Mouse (Mus musculus) stomach, postnatal 0 days (tissue): ENCODE results near the gene Tcf7. TPM values are rescaled to one million over a fixed set of nuclear protein-coding genes. Genes with fewer than 3 reads are reported as not detected.

Source experiments
- ATAC-seq: fragments of 200-750 bp; cut with Nextera tagmentation; 2 replicates; pipeline ENCODE4 v1.8.0; 2017; ENCODE audit not compliant: low FRiP score, low TSS enrichment
- DNase-seq: peaks from one replicate; pipeline ENCODE4 v3.0.0-alpha.2; 2016; ENCODE audit warnings: low spot score
- H3K27ac ChIP-seq: fragments of 300-500 bp; sonication (generic); replicated peaks from 2 replicates; pipeline ENCODE4 v1.5.1; 2014; ENCODE audit warnings: mild to moderate bottlenecking, control low read depth
- H3K27me3 ChIP-seq: fragments of 300-500 bp; sonication (generic); 2 replicates; pipeline ENCODE4 v1.6.1; 2014; ENCODE audit warnings: low read length; ENCODE audit not compliant: control insufficient read depth, insufficient read depth
- H3K36me3 ChIP-seq: fragments of 300-500 bp; sonication (generic); 2 replicates; pipeline ENCODE4 v1.6.1; 2014; ENCODE audit warnings: low read length, mixed read lengths; ENCODE audit not compliant: control insufficient read depth, insufficient read depth
- H3K4me1 ChIP-seq: fragments of 300-500 bp; sonication (generic); replicated peaks from 2 replicates; pipeline ENCODE4 v1.6.1; 2014; ENCODE audit warnings: antibody characterized with exemption; ENCODE audit not compliant: control insufficient read depth, insufficient read depth
- H3K4me2 ChIP-seq: fragments of 300-500 bp; sonication (generic); replicated peaks from 2 replicates; pipeline ENCODE4 v1.6.1; 2014; ENCODE audit warnings: low read depth, mild to moderate bottlenecking, control low read depth, moderate library complexity
- H3K4me3 ChIP-seq: fragments of 300-500 bp; sonication (generic); 2 replicates; pipeline ENCODE4 v1.5.1; 2014; ENCODE audit warnings: low read depth, low read length, control low read depth
- H3K9ac ChIP-seq: fragments of 300-500 bp; sonication (generic); 2 replicates; pipeline ENCODE4 v1.6.1; 2014; ENCODE audit warnings: mild to moderate bottlenecking, low read length, control low read depth, mixed read lengths
- H3K9me3 ChIP-seq: fragments of 300-500 bp; sonication (generic); 2 replicates; pipeline ENCODE4 v1.6.1; 2016; ENCODE audit warnings: low read length; ENCODE audit not compliant: control insufficient read depth
- CTCF ChIP-seq: IDR thresholded peaks from 2 replicates; pipeline ENCODE4 v1.5.1; 2016; ENCODE audit warnings: antibody characterized with exemption, low read depth, mild to moderate bottlenecking, moderate library complexity
- EP300 ChIP-seq: optimal IDR thresholded peaks from 2 replicates; pipeline ENCODE3; 2016; ENCODE audit warnings: antibody characterized with exemption
- WGBS: fragments of 180-500 bp; shearing (Covaris S2); extraction: QIAGEN DNeasy Blood & Tissue Kit; methylation state at CpG from one replicate; pipeline ENCODE4 v1.1.7; 2014; 5-methylcytosine and 5-hydroxymethylcytosine counted together
- polyA plus RNA-seq: library from polyadenylated mRNA; unstranded; fragments of >200 nt; fragmentation: Nextera tagmentation; extraction: Ambion mirVana; gene quantifications from 2 replicates; pipeline ENCODE4 v1.2.1, GENCODE M21; 2015

Tcf7 gene
- polyA plus RNA-seq, 1 experiment from 2014 or later = 3.6 TPM

DNA sequence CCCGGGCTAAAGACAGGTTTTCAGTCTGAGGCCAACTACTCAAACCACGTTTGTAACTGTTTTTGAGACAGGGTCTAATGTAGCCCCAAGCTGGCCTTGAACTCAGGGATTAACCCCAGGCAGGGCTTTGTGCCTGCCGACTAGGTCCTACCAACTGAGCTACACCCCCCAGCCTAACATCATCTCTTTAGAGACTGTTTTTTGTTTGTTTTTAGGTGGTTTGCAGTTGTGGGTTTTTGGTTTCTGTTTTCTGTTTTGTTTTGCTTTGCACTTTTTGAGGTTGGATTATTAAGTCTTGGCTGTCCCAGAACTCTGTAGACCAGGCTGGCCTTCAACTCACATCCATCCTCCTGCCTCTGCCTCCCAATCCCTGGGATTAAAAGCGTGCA is 8.9 kb downstream of the Tcf7 start:
- 78% methylated on average over 4 of the region's 4 CpGs for WGBS
- no peaks in the 10 kb centered on the region for H3K9me3 ChIP-seq
- 0 out of 2 replicates have a peak, but pooled peaks cover 3% of the 10 kb centered on the region for H3K4me1 ChIP-seq
- H3K4me3 ChIP-seq = no peak overlapping the region
- H3K36me3 ChIP-seq = no peaks in the 10 kb centered on the region
- H3K27me3 ChIP-seq = no peaks in the 10 kb centered on the region
- no peak for DNase-seq
- no peak overlapping the region for H3K27ac ChIP-seq
- no peak for ATAC-seq
- TF ChIP-seq EP300 = no peak
- no peak for TF ChIP-seq CTCF
- no peak overlapping the region for H3K4me2 ChIP-seq
- H3K9ac ChIP-seq = no peak overlapping the region

DNA sequence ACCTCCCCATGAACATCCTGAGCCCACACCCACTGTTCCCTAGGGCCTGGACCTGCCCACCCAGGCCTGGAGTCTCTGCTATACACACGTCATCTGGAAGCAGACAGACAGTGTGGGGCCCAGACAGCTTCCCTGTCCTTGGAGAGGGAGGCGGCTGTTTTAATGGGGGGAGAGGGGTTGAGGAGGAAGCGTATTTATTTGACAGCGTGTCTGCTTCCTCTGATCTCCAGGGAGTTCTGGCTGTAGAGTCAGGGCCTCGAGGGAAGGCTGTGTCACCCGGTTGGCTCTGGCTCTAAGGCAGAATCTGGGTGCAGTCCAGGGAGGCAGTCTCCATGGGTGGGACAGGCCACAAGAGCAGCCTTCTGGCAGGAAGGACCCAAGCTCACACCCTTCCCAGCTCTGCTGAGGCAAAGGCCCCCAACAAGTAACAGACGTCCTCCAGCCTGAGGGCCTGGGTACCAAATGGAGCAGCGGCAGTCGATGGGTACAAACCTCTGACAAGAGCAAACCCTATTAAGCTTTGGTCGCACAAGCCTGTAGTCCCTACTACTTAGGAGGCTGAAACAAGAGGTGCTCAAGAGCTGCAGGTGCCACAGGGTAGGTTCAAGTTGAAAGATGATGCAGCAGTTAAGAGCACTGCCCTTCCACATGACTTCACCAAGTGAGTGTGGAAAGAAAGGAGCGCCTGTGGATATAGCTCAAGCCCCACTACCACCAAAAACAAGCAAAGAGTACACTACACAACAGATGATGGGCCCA is 9.5 kb downstream of the Tcf7 start:
- H3K4me3 ChIP-seq = no peak overlapping the region
- no peaks in the 10 kb centered on the region for H3K9me3 ChIP-seq
- H3K36me3 ChIP-seq = no peaks in the 10 kb centered on the region
- no peak overlapping the region for H3K9ac ChIP-seq
- H3K4me1 ChIP-seq = 0 out of 2 replicates have a peak, but pooled peaks cover 3% of the 10 kb centered on the region
- no peak for TF ChIP-seq EP300
- TF ChIP-seq CTCF = no peak
- no peaks in the 10 kb centered on the region for H3K27me3 ChIP-seq
- H3K4me2 ChIP-seq = no peak overlapping the region
- no peak overlapping the region; the same call in 1 of the 2 replicates for H3K27ac ChIP-seq
- WGBS = 53% methylated on average over 11 of the region's 11 CpGs
- DNase-seq (no peak), ATAC-seq (peak; percentile 45; the same call in 1 of the 2 replicates)

DNA sequence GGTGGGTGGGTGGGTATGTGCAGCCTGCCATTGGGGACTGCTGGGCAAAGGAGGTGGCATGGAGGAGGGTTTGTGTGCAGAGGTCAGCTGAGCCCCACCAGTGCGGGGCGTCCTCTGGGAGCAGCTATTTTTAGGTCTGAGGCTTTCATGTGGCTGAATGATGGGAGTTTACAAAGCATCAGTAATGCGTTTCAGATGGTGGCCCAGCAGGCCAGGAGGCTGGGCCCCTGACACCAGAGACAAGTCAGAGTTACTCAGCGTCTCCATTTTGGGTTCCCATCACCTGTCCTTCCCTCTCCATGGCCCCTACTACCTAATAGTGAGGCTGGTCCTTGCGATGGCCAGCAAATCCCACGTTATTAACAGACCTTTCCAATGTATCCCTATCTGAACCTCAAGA is 10.2 kb downstream of the Tcf7 start:
- ATAC-seq = no peak
- WGBS = 55% methylated on average over 6 of the region's 6 CpGs
- H3K9ac ChIP-seq = no peak overlapping the region
- H3K36me3 ChIP-seq = no peaks in the 10 kb centered on the region
- peak overlapping the region; percentile 13; the same call in 1 of the 2 replicates for H3K27ac ChIP-seq
- no peaks in the 10 kb centered on the region for H3K9me3 ChIP-seq
- H3K4me2 ChIP-seq = no peak overlapping the region
- no peak overlapping the region for H3K4me3 ChIP-seq
- no peak for TF ChIP-seq CTCF
- no peak for TF ChIP-seq EP300
- DNase-seq = no peak
- 0 out of 2 replicates have a peak, but pooled peaks cover 3% of the 10 kb centered on the region for H3K4me1 ChIP-seq
- H3K27me3 ChIP-seq = no peaks in the 10 kb centered on the region

DNA sequence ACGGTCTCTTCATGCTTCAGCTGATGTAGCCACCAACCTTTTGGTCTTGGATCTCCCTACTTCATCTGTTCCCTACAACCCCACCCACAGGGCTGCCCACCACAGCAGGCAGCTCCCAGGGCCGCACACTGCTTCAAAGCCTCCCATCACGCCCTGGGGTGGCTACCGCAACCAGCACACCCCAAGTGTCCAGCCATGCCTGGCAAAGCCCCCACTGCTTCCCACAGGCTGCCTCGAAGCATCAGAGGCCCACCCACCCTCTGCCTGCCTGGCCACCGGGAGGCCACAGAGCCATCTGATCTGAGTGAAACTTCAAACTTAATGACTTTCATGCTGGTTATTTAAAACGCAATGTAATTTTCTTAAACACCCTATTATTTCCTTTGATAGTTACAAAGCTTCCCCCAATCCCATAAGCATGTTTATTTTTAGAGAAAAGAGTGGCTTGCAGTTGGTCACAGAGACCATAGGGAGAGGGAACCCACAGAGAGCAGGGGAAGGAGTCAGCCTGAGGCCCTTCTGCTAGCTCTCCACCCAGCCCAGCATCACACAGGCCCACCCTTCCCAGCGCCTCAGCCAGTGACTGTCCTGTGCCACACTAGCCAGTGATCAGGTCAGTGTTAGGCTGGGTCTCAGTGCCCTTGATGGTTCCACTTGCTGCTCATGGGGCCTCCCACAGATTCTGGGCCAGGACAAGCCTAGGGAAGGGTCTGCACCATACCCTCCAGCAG is 10.9 kb downstream of the Tcf7 start:
- H3K27ac ChIP-seq = 0 out of 2 replicates have a peak overlapping the region, but pooled peaks have one; percentile 13
- no peak overlapping the region for H3K4me2 ChIP-seq
- H3K4me1 ChIP-seq = 0 out of 2 replicates have a peak, but pooled peaks cover 3% of the 10 kb centered on the region
- no peaks in the 10 kb centered on the region for H3K9me3 ChIP-seq
- H3K4me3 ChIP-seq = no peak overlapping the region
- H3K36me3 ChIP-seq = no peaks in the 10 kb centered on the region
- DNase-seq (no peak), ATAC-seq (no peak)
- no peak overlapping the region for H3K9ac ChIP-seq
- H3K27me3 ChIP-seq = no peaks in the 10 kb centered on the region
- TF ChIP-seq CTCF (no peak), EP300 (no peak)
- 76% methylated on average over 8 of the region's 8 CpGs for WGBS

- Histone ChIP-seq H3K36me3 (no peaks in the 10 kb centered on the region), H3K4me1 (0 out of 2 replicates have a peak, but pooled peaks cover 3% of the 10 kb centered on the region), H3K4me3 (no peak overlapping the region), H3K27ac (no peak overlapping the region), H3K9ac (no peak overlapping the region), H3K27me3 (no peaks in the 10 kb centered on the region), H3K9me3 (no peaks in the 10 kb centered on the region), H3K4me2 (no peak overlapping the region)
- ATAC-seq = no peak
- no peak for DNase-seq
- 68% methylated on average over 6 of the region's 6 CpGs for WGBS
- no peak for TF ChIP-seq CTCF
- TF ChIP-seq EP300 = no peak
Observed at GRCm38 (mm10) chr11:52269841-52270240, 13.0 kb downstream of the Tcf7 start.
